Mouse (Mus musculus) embryo, embryonic 11 days (tissue): Measurements from ENCODE around the gene Rccd1.
A peak's percentile ranks its signal among the peaks of the same experiment; 100 is the strongest.

Experiments
- DNase-seq: peaks from one replicate; pipeline ENCODE4 v3.0.0-alpha.2; 2015

Rccd1 gene

DNA sequence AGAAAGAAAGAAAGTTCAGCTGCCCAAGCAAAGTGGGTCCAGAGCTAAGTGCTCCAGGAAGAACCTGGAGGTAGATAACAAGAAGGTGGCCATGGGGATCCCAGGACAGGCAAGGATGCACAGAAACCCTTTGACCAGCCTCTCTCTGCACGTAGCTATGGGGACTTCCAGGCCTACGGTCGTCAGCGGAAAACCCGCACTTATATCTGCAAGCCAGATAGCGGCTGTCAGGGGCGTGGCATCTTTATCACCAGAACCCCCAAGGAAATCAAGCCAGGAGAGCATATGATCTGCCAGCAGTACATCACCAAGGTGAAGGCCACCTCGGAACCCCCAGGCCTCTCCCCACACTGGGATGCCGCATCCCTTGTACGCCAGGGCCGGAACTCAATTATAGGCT lies 71.4 kb downstream of the Rccd1 start:
- no peak for DNase-seq

DNA sequence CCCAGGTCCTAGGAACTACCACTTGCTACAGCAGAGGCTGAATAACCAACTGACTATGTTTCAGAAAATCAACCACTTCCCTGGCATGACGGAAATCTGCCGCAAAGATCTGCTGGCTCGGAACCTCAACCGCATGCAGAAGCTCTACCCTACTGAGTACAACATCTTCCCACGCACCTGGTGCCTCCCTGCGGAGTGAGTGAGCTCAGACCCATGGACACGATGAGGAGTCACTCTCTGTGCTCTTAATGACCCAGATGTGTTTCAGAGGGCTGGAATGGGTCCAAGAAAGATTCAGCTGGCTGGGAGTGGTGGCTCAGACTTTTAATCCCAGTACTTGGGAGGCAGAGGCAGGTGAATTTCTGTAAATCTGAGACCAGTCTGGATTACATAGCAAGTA lies 71.8 kb downstream of the Rccd1 start:
- no peak for DNase-seq

DNA sequence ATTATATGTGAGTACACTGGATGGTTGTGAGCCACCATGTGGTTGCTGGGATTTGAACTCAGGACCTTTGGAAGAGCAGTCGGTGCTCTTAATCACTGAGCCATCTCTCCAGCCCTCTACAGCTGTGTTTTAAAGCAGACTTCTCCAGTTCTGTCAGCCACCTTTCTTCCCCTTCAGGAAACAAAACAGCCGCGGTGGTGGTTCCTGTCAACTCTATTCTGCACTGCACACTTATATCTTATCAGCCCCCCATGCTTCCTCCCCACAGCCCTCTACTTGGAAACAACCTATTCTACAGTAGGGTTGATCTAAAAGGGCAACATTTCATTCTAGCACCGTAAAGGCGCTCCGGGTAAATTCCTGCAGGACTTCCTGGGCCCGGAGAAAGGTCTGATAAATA lies 77.4 kb downstream of the Rccd1 start:
- DNase-seq: no peak

- DNase-seq: peak; percentile 99
Measured at GRCm38 (mm10) chr7:80246148-80246721, 78.0 kb downstream of the Rccd1 start, which contains the start of gene Ttll13. Gene Ttll13, plus strand, starts transcription at chr7:80246376.

GRCm38 (mm10) chr7:80244851-80245250 lies 79.4 kb downstream of the Rccd1 start:
- no peak for DNase-seq
